Mouse (Mus musculus) olfactory bulb, adult 2 months (tissue): ENCODE data around the gene Lrrc29. TPM values are rescaled to one million over a fixed set of nuclear protein-coding genes. Genes with fewer than 3 reads are reported as not detected.

Experiments used
- H3K27ac ChIP-seq: fragments of 200-500 bp; 2 replicates; pipeline ENCODE4 v1.5.1; 2012; ENCODE audit warnings: low read depth, low read length; ENCODE audit not compliant: insufficient read depth
- H3K4me1 ChIP-seq: fragments of 200-500 bp; 2 replicates; pipeline ENCODE4 v1.6.1; 2012; ENCODE audit warnings: low read length; ENCODE audit not compliant: control insufficient read depth, insufficient read depth
- H3K4me3 ChIP-seq: fragments of 200-500 bp; 2 replicates; pipeline ENCODE4 v1.5.1; 2012; ENCODE audit warnings: mild to moderate bottlenecking, low read depth, low read length, moderate library complexity; ENCODE audit not compliant: insufficient read depth
- CTCF ChIP-seq: fragments of 200-500 bp; IDR thresholded peaks from 2 replicates; pipeline ENCODE4 v1.5.1; 2012; ENCODE audit warnings: low read depth, mild to moderate bottlenecking, low read length, moderate library complexity; ENCODE audit not compliant: insufficient read depth
- POLR2A ChIP-seq: fragments of 200-500 bp; IDR thresholded peaks from 2 replicates; pipeline ENCODE4 v1.6.1; 2012; ENCODE audit warnings: mild to moderate bottlenecking, low read depth, low read length, moderate library complexity; ENCODE audit not compliant: insufficient read depth
- WGBS: fragments of 180-500 bp; shearing (Covaris S2); methylation state at CpG from one replicate; pipeline ENCODE4 v1.1.7; 2018; 5-methylcytosine and 5-hydroxymethylcytosine counted together
- polyA plus RNA-seq: library from polyadenylated mRNA; stranded (reverse); fragments of >200 nt; gene quantifications from 2 replicates; pipeline ENCODE4 v1.2.4, GENCODE M21; 2012; ENCODE audit warnings: low replicate concordance; ENCODE audit not compliant: missing spikeins, insufficient read depth, insufficient read length

Lrrc29 gene
- polyA plus RNA-seq, 1 experiment = not detected

DNA sequence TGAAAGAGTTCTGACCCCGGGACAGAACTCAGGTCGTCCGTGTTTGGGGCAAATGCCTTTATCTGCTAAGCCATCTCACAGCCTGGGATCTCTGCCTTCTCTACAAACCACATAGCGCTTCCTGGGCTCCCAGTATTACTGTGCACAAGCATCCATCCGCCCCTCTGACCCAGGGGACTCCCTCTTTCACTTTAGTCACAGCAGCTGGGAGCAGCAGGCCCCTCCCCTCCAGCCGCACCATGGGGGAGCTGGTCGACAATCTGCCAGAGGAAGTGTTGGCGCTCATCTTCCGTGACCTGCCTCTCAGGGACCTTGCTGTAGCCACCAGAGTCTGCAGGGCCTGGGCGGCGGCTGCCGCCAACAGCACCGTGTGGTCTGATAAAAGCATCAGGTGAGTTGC lies 59.3 kb downstream of the Lrrc29 start:
- peaks cover 37% of the 10 kb centered on the region for H3K4me1 ChIP-seq
- no peak overlapping the region for H3K27ac ChIP-seq
- H3K4me3 ChIP-seq = no peak overlapping the region
- TF ChIP-seq POLR2A (no peak), CTCF (no peak)
- 55% methylated on average over 13 of the region's 13 CpGs for WGBS

DNA sequence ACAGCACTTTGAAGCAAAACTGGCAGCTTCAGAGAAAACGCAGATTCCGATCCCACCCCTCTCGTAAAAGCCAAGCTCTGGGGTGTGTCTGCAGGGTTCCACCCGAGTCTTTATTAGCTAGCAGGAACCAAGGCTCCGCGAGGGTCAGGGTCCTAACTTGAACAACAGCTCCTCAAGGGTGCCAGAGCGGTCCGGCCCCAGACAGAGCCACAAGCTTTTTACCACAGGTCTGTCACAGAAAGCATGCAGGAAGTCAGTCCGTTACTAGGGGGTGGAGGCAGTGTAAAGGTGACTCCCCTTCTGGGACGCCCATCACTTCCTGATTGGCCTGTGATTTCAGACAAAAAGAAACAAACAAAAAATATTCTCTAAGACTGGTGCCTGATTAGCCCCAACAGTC lies 61.0 kb downstream of the Lrrc29 start:
- no peak overlapping the region for H3K4me3 ChIP-seq
- WGBS = 21% methylated on average over 10 of the region's 10 CpGs
- TF ChIP-seq POLR2A (no peak), CTCF (no peak)
- no peak overlapping the region for H3K27ac ChIP-seq
- peaks cover 29% of the 10 kb centered on the region for H3K4me1 ChIP-seq

DNA sequence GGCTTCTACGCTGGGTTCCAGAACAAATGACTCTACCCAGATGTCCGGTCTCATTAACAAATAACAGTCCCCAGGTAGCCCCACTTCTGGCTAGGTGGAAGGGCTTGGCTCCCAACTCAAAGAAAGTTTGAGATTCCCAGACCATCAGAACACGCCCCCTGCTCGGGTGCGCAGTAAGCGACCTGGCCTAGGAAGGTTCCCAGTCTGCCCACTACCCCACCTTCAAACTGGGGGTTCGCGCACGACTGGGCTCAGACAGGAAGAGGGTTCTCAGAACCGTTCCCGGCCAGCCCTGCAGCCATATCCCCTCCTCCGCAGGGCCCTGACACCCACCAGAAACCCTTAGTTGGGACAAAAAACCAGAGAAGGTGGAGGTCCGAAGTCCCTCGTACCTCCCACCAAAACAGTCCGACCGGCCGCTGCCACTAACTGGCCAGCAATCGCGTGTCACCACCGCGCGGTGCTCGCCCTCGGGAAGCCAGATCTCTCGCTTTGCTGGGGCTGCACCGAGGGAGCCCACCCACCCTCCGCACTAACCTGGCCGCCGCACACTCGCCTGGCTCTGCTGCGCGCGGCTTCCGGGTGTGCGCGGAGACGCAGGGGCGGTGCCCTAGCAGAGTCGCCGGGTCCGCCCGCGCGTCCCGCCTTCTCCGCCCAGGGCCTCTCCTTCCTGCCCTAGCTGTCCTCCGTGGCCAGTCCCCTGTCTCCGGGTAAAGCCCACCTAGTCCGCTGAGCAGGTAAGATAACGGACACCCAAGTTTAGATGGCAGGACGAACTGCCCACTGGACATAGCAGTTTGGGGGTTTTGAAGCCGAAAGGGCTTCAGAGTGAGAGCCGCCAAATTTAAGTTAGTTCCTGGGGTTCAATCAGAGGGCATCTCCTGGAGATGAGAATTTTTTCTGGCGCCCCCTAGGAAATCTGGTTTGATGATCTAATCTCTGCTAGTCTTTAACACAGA lies 61.8 kb downstream of the Lrrc29 start, which contains the start of the genes Tradd and Fbxl8:
TSS of gene Tradd (minus strand) at position 586 of the 959 bp plus-strand sequence.
TSS of gene Fbxl8 (plus strand) at position 625 of the 959 bp plus-strand sequence.
- Histone ChIP-seq H3K4me1 (peaks cover 28% of the 10 kb centered on the region), H3K4me3 (peak within 1 kb of the TSS; percentile 54), H3K27ac (no peak within 1 kb of the TSS)
- TF ChIP-seq POLR2A (peak; percentile 29; the same call in 1 of the 2 replicates), CTCF (no peak)
- WGBS = 2% methylated on average over 54 of the region's 54 CpGs

DNA sequence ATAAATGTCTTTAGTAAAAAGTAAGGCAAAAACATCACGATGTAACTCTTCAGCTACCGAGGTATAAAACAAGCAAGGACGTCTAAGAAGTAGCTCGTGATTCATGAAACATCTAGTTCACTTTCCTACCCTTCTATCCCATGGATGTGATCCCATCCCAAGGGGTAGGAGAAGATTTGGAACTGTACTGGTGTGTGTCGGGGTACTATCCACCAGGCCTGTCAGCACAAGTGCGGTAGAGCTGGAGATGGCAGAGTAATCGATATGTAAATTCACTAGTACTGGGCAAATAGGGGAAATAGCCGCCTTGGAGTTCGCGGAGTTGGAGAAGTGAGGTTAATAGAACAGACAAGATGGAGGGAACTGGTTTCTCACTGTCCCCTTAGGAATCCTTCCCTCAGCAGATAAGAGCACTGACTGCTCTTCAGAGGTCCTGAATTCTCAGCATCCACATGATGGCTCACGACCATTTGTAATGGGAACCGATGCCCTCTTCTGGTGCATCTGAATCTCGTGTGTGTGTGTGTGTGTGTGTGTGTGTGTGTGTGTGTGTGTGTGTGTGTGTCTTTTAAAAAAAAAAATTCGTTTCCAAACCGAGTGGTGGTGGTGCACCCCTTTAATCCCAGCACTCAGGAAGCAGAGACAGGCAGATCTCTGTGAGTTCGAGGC lies 62.7 kb downstream of the Lrrc29 start:
- TF ChIP-seq CTCF = no peak
- no peak for TF ChIP-seq POLR2A
- Histone ChIP-seq H3K27ac (no peak overlapping the region), H3K4me1 (peaks cover 30% of the 10 kb centered on the region), H3K4me3 (no peak overlapping the region)
- 41% methylated on average over 16 of the region's 16 CpGs for WGBS

Other genes with a start within 250 kb of the Lrrc29 start
- not detected in 2 replicates for gene Ces3b, start 242.5 kb downstream of the Lrrc29 start, polyA plus RNA-seq
- not detected in 2 replicates for gene Ces4a, start 194.5 kb downstream of the Lrrc29 start, polyA plus RNA-seq
- gene Cbfb, start 155.6 kb downstream of the Lrrc29 start, polyA plus RNA-seq = not detected in 2 replicates
- not detected in 2 replicates for gene D230025D16Rik, start 101.1 kb downstream of the Lrrc29 start, polyA plus RNA-seq
- not detected in 2 replicates for gene B3gnt9, start 71.1 kb downstream of the Lrrc29 start, polyA plus RNA-seq
- not detected in 2 replicates for gene Tradd, start 61.7 kb downstream of the Lrrc29 start, polyA plus RNA-seq
- gene Fbxl8, start 61.6 kb downstream of the Lrrc29 start, polyA plus RNA-seq = not detected in 2 replicates
- gene Hsf4, start 56.5 kb downstream of the Lrrc29 start, polyA plus RNA-seq = not detected in 2 replicates
- not detected in 2 replicates for gene Nol3, start 50.1 kb downstream of the Lrrc29 start, polyA plus RNA-seq
- not detected in 2 replicates for gene 4931428F04Rik, start 36.4 kb downstream of the Lrrc29 start, polyA plus RNA-seq
- not detected in 2 replicates for gene Exoc3l, start 30.2 kb downstream of the Lrrc29 start, polyA plus RNA-seq
- gene E2f4, start 28.6 kb downstream of the Lrrc29 start, polyA plus RNA-seq = not detected in 2 replicates
- gene Elmo3, start 20.7 kb downstream of the Lrrc29 start, polyA plus RNA-seq = not detected in 2 replicates
- gene Tmem208, start 76 bp upstream of the Lrrc29 start, polyA plus RNA-seq = not detected in 2 replicates
- gene Fhod1, start 21.7 kb upstream of the Lrrc29 start, polyA plus RNA-seq = not detected in 2 replicates
- gene Slc9a5, start 22.6 kb upstream of the Lrrc29 start, polyA plus RNA-seq = not detected in 2 replicates
- gene Plekhg4, start 47.0 kb upstream of the Lrrc29 start, polyA plus RNA-seq = not detected in 2 replicates
- gene Kctd19, start 87.2 kb upstream of the Lrrc29 start, polyA plus RNA-seq = not detected in 2 replicates
- not detected in 2 replicates for gene Lrrc36, start 87.3 kb upstream of the Lrrc29 start, polyA plus RNA-seq
- gene Tppp3, start 145.2 kb upstream of the Lrrc29 start, polyA plus RNA-seq = not detected in 2 replicates
- not detected in 2 replicates for gene Zdhhc1, start 170.6 kb upstream of the Lrrc29 start, polyA plus RNA-seq
- not detected in 2 replicates for gene Hsd11b2, start 192.5 kb upstream of the Lrrc29 start, polyA plus RNA-seq
- not detected in 2 replicates for gene Atp6v0d1, start 239.8 kb upstream of the Lrrc29 start, polyA plus RNA-seq